Mouse (Mus musculus) natural killer cell, adult 2 months (primary cell): ENCODE data around the gene Zg16.

Experiments used
- DNase-seq, 2 experiments: peaks; one replicate each; pipeline ENCODE4 v3.0.0; 2022; ENCODE audit warnings: low spot score in 2 of 2

The Zg16 gene

DNA sequence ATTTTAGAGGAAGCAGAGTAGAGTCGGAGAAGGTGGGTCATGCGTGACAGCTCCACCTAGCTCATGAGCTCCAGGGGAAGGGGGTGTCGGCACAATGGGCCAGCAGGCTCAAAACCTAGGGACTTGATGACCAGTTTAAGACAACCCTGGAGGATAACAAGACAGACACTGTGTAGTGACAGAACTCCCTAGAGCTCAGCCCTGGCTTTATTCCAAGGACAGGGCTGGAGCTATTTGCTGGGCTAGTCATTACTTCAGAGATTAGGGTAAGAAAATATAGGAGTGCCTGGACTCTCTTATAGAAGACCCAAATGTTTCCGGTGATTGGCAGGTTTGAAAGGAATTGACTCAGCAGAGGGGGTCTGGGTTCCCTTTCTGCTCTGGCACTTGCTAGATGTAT is 13.9 kb downstream of the Zg16 start:
- DNase-seq: no peak

DNA sequence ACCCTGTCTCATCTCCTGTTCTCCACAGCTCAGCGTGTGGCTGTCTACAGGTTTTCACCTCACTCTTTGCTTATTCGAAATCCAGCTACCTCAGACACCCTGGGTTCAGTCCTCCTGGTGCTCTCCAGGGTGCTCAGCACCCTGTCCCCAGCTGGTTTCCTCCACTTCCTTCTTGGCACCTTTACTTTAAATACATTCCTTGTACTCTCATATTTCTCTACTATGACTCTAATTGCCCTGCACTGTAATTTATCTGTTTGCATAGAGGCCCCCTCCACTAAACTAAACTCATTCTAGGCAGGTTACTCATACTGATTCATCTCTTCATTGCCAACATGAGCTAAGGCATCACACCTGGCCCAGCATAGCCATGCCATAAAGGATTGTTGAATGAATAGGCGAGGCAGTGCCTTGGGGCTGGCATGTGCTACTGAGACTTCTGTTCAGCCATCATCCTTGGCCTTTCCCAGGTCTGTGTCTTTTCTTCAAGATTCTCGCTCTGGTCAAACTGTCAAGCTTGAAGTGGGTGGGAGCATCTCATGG is 16.2 kb downstream of the Zg16 start:
- no peak for DNase-seq

DNA sequence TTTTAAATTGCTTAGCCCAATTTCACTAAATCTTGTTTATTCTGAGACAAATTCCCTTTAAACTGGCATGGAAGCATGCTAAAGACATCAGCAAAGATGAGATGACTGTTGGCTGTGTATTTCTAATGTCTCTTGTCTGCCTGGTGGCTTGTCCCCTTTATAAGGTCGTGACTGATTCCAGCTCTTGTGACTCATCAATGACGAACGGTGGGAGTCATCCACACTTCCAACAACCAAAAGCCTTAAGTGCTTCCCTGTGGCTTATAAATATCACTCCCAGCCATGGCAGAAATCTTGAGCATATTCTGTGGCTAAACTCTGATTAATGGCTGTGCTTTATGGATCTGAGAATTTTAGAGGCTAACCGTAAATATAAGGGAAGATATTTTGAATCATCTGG is 20.8 kb downstream of the Zg16 start:
- DNase-seq: no peak

DNA sequence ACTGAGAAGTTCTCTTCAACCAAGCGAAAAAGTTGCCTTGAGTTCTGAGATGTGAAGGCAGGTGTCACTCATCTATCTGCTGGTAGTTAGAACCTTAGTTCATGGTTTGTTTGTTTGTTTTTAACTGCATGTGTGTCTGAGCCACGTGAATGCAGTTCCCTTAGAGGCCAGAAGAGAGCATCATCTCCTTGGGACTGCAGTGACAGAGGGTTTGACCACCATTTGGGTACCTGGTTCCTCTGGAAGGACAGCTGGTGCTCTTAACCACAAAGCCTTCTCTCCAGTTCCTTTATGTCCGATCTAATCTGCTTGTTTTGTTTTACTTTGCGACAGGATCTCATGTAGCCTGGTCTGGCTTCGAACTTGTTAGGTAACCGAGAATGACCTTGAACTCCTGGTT is 21.6 kb downstream of the Zg16 start:
- DNase-seq: no peak

DNA sequence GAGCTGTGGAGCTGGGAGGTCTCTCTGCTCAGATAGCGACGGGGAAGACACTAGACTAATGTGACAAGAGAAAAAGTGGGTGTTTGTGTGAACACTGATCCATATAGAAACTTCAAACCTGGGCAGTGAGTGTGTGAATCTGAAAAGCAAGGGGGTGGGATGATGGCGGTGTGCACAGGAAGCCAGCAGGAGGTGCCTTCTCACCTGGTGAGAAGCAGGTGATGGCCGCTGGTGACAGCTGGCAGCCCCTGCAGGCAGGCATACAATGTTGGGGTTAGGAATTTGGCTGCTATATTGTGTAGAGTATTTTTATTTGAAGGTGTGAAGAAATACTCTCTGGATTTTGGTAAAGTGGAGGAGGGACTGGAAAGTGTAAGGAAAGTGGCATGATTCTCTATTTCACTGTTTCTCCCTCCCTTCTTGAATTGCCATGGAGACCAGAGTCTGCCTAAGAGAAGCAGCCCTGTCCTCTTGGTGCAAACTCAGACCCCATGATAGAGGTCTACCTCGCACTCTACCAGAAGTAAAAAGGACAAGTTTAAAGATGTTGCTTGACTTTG is 32.0 kb downstream of the Zg16 start:
- DNase-seq: no peak

DNA sequence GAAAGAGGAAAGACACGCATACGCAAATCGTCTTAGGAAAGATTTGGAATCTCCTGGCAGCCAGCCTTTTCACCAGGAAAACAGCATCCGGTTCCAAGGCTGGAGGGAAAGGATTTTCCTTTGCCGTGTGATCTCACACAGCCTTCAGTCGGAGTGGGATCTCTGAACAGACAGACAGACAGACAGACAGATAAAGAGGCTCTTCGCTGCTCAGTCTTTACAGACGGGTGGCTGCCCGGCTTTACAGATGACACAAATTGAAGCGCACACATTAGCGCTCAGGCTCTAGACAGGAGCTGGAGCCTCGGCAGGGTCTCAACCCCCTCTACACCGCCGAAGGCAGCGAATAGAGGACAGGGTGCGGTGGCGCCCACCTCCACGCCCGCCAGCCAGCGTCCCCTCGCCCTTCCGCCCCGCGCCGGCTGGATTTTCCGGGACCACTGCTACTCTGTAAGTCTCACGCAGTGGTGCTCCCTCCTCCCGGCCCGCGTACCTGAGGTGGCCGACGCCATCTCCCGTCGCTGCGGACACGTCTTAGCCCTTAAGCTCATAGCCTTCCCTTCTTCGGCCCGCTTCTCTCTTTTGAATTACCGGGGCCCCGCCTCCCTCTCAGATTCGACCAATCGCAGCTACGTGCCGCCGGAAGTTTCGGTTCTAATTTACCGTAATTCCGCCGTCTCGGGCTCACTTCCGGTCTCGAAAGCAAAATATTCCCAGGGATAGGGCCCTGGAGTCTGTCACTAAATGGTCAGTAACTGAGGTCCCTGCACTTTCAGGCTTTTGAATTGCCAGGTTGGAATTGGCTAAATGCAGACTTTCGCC is 45.1 kb downstream of the Zg16 start, which contains the start of gene Kif22:
Gene Kif22 (minus strand): TSS at position 621 of the 822 bp plus-strand sequence.
- DNase-seq: peak; percentile 83

DNA sequence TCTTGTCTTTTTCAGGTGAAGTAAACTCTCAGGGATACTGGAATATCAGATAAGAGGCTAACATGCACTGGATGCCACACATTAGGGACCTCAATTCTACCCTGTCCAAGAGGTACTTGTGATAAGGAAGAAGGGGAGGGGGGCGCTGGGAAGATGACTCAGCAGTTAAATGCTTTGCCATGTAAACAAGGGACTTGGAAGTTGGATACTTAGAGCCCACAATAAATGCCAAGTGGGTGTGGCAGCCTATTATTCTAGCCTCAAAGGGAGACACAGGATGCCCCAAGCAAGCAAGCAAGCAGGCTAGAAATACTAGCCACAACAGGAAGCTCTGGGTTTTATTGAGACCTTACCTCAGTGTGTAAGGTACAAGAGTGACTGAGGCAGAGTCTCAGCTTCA is 55.9 kb downstream of the Zg16 start:
- DNase-seq: no peak

DNA sequence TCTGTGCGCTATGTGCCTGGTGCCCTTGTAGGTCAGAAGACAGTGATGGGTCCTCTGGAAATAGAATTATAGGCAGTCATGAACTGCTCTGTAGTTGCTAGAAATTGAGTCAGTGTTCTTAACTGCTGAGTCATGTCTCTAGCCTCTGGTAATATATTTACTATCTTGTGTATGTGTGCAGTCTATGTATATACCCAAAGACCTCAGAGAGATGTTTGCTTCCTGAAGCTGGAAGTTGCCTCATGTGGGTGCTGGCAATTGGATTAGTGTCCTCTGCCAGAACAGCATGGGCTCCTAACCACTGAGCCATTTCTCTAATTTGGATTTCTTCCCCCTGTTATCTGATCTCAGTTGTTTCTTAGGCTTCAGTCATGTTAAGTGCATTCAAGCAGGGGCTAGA is 57.0 kb downstream of the Zg16 start:
- no peak for DNase-seq

DNA sequence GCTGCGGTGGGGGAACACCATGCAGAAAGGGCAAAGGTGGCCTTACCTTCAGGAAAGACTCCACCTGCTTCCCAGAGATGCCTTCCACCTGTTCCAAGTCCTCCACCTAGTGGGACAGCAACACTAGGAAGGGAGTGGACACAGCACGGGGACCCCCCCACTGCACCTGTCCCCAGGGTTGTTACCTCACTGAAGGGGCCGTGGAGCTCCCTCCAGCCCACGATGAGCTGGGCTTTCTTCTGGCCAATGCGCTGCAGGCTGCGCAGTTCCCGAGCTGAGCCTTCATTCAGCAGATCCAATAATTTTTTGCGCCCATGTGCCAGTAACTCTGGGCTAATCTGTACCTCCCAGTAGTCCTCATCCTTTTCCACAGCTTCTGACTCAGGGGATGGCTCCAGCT is 59.2 kb downstream of the Zg16 start:
- no peak for DNase-seq

DNA sequence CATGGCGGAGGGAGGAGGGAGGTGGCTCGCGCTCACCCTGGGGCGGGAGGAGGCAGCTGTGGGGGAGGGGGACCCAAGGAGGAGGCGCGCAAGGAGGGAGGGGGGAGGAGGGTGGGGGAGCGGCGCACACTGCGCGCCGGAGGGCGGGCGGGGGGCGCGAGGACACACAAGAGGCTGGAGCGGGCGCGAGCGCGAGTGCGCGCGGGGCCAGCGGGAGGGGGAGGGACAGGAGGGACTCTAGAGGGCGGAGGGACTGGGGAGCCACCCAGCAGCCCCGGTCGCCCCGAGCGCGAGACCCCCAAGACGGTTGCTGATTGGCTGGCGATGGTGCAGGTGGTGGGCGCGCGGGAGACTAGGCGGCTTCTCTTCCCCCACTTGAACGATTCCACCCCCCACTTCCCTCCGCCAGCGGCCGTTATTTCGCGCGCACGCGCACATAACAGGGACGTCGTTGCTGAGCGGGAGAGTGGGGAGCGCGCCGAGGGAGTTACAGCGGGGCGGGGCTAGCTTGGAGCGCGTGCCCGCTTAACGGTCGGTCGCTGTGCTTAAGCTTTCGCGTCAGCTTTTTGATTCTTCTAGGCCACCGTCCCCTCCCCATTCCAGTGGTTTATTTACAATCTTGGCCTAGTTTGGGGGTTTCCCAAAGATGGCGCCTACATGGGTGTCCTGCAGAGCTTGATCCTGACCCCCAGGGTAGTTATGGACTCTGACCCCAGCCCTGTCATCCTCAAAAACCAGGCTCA is 60.0 kb downstream of the Zg16 start, which contains the start of gene Maz:
Gene Maz (minus strand): TSS at position 54 of the 743 bp plus-strand sequence.
- peak; percentile 99 for DNase-seq

DNA sequence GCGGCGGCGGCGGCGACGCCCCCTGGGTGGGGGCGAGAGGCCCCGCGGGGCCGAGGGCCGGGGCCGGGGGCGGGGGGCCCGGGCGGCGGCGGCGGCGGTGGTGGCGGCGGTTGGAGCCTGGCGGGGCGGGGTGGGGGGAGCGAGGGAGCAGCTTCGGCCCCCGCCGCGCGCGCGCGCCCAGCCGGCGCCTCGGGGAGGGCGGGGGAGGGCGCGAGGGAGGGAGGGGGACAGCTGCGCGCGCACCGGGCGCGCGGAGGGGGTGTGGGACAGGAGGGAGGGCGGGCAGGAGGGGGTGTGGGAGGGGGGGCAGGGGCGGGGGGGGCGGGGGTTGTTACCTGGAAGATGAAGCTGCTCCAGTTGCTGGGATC is 60.5 kb downstream of the Zg16 start:
- DNase-seq: no peak

DNA sequence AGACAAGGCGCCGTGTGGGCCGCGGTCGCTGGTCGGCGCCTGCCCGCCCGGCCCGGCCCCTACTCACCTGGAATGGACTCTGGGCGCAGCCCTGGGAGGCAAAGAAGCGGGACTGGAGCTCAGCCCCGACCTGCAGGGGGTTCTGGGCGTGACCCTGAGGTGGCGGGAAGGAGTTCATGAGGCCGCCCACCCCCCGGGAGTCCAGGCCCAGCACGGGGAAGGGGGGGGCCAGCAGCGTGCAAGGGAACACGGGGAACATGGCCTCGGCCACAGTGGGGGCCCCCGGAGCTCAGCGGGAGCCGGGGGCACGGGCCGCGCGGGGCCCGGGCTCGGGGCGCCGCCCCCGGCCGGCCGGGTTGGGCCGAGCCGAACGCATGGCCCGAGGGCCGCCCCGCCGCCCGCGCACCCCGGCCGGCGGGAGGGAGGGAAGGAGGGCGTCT is 60.9 kb downstream of the Zg16 start:
- DNase-seq: peak in 1 of 2 experiments; percentile 57

DNA sequence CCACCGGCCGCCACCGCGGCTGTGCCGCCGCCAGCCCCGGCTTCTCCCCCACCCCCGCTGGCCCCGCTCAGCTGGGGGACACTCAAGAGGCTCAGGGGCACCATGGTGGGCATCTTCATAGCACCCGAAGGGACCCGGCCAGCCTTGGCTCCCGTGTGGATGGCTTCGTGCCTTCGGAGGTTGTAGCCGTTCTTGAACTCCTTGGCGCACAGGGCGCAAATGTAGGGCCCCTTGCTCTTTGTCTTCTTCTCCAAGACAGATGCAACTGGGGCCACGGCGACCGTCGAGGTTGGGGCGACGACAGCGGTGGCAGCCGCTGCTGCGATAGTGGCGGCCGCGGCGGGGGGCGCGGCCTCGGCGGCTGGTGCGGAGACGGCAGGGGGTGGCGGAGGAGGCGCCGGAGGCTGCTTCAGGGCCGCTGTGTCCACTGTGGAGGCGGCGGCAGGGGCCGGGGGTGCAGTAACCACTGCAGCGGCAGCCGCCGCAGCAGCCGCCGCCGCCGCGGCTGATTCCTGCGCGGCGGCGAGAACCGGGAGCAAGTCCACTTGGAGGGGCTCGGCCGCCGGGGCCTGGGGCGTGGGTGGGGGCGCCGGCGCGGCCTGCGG is 61.5 kb downstream of the Zg16 start:
- DNase-seq: no peak

DNA sequence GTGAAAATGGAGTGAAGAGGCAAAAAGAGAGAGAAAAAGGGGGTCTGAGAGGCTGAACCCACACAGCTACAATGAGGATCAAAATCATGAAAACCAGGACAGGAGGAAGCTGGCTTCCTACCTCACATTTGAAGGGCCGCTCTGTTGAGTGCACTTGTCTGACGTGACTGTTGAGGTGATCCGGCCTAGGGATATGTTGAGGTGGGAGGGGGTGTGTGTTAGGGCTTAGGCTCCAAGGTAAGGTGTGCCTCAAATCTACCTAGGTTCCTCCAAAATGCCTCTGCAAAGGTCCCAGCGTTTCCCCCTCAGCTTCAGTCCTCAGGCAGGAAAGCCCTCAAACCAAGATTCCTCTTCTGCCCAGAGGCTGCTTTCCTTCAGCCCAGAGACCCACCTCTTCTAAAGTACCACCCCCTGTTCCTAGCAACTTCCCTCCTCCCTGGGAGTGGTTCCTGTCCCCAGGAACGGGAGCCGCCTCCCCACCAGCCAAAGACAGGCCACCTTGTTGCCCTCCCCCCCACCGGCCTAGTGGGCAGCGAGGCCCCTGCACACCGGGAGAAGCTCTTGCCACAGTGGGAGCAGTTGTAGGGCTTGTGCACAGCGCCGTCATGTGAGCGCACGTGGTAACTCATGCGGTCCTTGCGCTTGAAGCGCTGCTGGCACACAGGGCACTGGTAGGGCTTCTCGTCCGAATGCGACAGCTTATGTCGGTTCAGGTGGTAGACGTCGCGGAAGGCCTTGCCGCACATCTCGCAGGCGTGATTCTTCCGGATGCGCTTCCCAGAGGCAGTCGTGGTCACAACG is 62.2 kb downstream of the Zg16 start:
- peak; percentile 79 to 85 for DNase-seq

DNA sequence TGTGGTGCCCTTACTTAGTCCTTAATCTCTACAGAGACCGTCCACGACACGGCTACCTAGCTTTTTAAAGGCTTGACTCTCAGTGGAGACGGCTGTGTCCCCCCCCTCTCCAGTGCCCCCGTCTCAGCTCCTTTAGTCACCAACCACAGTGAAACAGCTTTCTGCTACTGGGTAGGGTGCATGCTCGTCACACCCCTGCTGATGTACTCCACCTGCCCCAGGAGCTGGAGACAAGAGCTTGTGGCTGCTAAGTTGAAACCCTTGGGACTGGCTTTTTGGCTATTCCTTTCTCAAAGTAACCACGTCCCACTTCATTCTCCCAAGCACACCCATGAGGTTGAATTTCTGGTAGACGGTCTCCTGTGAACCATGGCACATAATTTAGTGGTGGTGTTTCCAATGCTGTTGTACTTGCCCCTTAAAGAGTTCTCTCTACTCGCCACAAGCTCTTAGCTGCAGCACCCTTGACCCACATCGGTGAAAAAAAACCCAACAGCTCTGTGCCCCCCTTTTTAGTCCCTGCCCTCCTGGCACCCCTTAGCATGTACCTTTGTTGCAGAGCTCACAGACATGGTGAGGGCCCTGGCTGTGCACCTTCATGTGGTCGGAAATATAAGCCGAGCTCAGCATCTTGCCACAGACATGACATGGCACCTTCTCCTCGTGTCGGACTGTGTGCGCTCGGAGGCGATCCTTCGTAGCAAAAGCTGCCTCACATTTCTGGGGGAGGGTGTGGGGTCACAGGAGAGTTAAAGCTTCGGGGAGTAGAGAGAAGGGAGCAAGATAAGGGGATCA is 63.0 kb downstream of the Zg16 start:
- peak; percentile 50 for DNase-seq

DNA sequence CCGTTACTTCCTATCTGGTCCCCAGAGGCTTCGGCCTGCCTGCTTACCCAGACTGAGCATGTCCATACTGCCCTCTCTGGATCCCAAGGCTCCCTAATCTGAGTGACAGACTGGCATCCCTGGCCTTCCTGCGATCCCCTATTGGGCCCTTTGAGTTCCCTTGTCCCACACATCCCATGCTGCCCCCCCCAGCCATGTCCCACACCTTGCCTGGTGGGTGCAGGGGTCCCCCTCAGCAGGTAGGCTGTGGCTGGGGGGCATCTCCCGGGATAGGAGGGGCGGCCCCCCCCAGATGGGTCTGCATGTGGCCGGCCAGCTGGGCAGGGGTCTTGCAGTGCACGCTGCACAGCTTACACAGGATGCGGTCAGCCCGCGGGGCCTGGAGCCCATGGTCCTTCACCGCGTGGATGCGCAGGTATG is 63.8 kb downstream of the Zg16 start:
- no peak for DNase-seq

DNA sequence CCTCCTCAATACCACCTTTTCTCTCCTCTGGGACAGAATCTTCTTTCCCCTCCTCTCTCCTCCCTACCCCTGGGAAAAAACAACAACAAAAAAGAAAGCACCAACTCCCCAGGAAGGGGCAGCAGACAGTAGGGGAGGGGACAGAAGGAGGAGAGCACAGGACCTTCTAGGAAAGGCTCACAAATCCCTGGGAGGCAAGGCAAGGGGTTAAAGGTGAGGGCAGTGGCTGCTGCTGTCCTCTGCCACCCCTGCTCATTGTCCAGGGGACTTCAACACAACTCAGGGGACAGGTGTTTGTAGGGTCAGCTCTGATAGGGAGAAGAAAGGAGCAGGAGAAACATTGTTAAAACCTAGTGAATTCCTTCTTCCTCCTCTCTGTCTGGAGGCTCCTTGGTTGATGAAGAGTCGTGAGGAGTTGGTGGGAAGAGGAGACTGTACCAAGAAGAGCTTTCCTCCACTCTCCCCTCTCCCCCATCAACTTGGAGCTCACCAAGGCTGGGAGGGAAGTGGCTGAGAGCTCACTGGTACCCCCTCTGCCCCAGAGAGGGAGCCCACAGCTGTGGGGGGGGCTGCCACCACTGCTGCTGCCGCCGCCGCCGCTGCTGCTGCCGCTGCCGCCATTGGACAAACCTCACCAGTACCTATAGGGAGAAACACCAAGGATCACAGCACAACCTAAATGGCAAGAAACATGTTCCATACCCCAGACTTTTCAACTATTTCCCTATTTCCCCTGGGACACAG is 64.4 kb downstream of the Zg16 start:
- DNase-seq: no peak

DNA sequence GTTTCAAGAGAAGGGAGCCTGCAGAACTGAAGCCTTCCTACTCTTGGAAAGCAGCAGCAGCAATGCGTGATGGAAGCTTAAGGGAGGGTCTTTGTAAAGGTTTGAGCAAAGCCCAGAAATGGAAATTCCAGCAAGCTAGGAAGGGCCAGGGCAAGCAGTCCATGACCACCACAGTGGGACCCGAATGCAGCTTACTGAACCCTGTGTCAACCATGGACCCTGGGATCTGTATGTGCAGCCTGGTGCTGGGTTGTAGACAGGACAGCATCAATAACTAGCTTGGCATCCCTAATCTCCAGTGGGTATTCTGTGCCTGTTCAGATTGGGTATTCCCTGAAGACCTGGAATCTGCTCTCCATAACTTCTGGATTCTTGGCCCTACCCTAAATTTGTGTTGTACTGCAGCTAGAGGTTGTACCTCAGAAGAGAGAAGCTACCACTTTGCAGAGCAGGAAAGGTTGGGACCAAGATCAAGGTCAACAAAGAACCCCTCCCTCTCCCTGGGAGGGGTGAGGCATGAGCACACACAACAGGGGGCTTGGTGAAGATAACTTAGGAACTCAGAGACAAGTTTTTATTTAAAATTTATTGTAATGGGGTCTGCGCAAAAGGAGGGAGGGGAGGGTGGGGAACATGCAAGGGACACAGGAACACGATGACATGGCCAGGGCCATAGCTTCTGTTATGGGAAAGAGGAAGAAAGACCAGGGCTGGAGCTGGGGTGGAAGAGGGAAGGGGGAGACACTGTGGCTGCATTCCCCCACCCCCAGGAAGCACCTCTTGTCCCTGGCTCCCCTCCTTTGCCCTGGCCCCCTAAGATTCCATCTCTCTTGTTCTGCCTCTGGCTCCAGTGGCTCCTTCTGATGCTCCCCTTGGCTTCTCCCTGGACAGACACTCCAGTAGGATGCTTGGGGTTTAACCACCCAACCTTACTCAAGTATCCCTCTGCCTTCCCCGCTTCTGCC is 65.3 kb downstream of the Zg16 start:
- DNase-seq: no peak
